Mouse (Mus musculus) hindlimb bud, embryonic 11.5 days (tissue): ENCODE measurements at regions not wholly inside any gene's neighbourhood (a gene's known extent, or its start where the extent isn't known, plus 50 kb on each side); places are given as distances from the start of the nearest gene placed in this dataset.

Experiments used
- DNase-seq: peaks from one replicate; pipeline ENCODE4 v3.0.0-alpha.2; 2012; ENCODE audit warnings: low read depth, low spot score; ENCODE audit errors: extremely low spot score

DNA sequence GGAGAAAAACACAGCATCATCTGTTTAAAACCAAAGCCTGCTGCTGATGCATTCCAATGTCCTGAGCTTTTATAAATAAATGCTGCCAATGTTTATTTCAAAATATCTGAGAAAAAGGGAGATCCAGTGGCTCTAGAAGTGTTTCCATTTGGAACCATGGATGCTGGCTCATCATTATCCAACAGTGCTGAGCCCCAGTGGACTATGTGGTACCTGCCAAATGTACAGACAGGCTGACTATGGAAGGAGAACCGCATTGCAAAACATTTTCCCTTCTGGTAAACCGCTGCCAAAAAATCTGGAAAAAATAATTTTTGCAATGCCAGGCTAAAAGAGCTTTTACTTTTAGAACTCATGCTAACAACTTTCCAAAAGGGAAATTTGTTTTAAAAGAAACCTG lies 696.6 kb upstream of the Tbl1xr1 start:
- no peak for DNase-seq

DNA sequence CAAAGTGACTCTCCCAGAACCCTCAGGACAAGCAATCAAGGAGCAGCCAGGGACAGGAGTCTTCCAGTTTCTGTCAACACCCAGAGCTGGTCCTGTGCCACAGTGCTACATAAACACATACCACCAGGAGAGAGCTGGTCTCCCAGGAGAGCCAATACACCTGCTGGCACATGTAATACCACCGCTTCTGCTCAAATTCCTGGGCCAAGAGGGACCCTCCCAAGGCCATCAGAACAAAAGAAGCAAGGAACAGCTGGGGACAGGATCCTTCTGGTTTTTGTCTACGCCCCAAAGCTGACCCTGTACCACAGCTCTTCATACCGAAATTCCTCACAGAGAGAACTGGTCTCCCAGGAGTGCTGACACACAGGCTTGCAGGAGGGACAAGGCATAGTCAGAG lies 695.4 kb upstream of the Tbl1xr1 start:
- no peak for DNase-seq

DNA sequence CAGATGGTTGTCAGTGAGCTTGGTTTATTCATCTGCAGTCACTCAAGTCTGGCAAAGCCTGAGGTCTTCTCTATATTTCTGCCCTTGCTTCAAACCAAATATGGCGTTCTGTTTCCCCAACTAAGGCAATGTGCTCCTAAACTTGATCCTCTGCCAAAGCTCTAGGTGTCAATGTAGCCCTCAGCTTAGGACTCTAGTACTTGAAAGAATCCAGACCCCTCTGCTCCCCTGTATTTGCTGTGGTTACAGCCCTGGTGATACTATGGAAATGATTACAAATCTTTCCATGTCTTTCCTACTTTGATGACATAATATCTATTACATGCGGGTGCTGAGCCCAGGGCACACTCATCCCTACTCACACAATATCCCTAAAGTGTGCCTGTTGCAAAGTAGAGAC lies 672.9 kb upstream of the Tbl1xr1 start:
- DNase-seq, result no peak

GRCm38 (mm10) chr3:21404058-21404457 lies 672.4 kb upstream of the Tbl1xr1 start:
- no peak for DNase-seq

DNA sequence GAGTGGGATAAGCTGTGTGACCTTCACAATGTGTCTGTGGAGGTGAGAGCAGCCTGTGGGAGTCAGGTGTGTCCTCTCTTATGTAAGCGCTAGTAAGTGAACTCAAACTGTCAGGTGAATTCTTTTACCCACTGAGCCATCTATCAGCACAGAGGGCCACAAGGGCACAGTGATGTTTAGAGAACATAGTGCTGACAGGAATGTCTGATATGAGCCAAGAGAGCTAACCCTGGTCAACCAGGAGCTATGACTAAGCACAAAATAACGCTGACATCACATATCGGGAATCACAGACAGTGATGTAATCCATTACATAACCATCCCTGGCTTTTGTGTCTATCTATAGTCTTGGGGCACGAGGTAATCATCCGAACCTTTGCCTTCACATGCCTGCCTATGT lies 669.4 kb upstream of the Tbl1xr1 start:
- DNase-seq, result no peak

- DNase-seq, result no peak
Measured at GRCm38 (mm10) chr3:21412010-21412409, 664.4 kb upstream of the Tbl1xr1 start.

DNA sequence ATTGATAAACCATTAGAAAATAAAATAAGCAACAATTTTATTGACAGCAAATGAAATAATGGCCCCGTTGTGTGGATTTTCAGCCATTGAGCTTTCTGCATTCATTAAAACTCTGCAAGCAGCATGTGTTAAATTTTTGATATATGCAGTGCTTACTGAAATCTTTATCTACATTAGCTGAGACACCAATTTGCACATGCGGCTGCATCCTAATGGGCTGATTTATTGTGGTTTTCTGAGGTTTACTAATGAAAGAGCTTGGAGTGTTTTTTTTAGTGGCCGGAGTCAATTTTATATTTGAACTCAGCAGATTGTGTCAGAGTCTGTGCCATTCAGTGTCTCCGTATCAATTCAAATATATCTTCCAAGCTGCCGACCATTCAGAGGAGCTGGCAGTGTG lies 653.3 kb upstream of the Tbl1xr1 start:
- DNase-seq, result no peak

DNA sequence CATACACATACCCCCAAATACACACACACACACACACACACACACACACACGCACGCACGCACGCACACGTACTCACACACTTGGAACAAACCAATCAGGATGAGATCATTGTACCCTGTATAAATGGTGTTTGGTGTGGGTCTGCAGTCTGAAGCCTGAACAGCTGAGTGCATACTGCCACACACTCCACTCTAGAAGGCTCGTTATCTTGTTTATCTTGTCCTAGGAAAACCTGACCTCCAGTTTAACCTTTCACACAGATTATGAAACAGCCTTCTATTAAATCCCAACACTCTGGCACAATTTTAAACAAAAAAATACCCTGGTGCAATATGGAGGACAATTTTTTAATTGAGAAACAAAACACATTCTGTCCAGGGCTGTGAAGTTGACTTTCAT lies 649.9 kb upstream of the Tbl1xr1 start:
- no peak for DNase-seq

DNA sequence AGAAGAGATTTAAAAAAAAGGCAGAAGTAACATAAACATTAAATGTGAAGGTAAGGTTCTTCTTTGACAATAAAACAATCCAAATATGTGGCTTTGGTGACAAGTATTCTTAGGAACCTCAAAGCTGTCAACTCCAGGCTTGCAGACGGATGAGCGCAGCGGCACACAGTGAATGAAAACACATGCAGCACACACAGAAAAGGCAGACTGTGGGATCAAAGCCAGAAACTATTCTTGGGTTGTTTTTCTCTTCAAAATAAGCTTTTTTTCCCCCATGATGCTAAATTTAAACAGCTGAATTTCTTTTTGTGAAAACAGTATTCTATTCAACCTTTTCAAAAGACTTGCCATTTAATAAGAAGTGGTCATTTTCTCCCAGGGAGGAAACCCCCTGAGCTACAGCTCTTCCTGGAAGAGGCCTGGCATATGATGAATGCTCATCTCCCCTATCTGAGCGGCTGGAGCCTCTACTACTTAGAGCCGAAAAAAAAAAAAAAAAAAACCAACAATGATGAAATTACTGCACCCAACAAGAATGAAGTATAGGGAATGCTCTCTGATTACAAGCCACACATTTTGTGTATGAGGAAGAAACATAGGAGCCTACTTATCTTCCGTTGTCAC lies 648.9 kb upstream of the Tbl1xr1 start:
- no peak for DNase-seq

DNA sequence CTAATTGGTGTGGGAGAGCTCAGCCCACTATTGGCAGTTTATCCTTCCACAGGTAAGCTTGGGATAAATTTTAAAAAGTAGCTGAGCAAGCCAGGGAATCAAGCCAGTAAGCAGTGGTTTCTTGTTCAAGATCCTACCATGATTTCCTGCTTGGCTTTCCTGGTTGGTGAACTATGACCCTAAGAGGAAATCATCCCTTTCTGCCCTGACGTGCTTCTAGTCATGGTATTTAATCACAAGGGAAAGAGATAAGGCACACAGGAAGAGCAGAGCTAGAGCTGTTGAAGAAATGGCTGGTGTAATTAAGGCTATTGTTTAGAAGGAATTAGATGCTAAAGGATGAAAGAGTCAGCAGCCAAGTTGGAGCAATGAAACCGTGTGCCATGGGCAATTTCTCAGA lies 648.3 kb upstream of the Tbl1xr1 start:
- DNase-seq, result no peak

- no peak for DNase-seq
Measured at GRCm38 (mm10) chr3:21464245-21464644, 612.2 kb upstream of the Tbl1xr1 start.

GRCm38 (mm10) chr3:21466113-21466645 lies 610.3 kb upstream of the Tbl1xr1 start:
- no peak for DNase-seq

DNA sequence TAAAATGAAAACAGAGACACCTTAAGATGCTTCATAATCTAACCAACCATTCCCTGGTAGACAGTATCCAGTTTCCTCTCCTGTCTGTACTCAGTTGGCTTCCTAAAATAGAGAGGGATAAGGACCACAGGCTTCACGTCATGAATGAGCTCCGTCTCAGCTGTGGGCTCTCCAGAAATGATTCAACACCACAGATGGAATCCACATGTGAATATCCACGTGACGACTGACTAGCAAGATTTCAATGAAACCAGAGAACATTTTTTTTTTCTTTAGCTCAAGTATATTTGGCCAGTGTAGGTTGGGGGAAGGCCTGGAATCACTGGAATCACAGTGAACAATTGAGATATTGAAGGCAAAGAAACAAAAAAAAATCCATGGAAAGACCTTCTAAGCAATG lies 599.1 kb upstream of the Tbl1xr1 start:
- DNase-seq, result no peak

GRCm38 (mm10) chr3:21479021-21479795 lies 597.2 kb upstream of the Tbl1xr1 start:
- DNase-seq, result no peak

GRCm38 (mm10) chr3:21479846-21480245 lies 596.6 kb upstream of the Tbl1xr1 start:
- no peak for DNase-seq

GRCm38 (mm10) chr3:21484052-21484451 lies 592.4 kb upstream of the Tbl1xr1 start:
- no peak for DNase-seq

DNA sequence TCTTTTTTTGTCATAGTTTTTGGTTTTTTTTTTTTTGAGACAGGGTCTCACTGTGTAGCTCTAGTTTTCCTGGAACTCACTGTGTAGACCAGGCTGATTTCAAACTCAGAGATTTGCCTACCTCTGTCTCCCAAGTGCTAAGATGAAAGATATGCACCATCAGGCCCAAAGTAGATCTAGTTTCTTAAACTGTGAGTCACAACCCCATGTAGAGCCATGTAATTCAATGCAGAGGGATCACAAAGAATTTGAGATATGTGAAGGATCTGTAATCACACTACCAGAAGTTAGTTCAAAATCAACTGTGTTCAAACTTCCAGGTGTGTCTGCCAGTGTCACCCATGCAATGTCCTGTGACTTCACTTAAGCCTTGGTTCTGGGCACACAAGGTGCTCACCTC lies 591.0 kb upstream of the Tbl1xr1 start:
- no peak for DNase-seq

GRCm38 (mm10) chr3:21489547-21489946 lies 586.9 kb upstream of the Tbl1xr1 start:
- DNase-seq, result no peak

DNA sequence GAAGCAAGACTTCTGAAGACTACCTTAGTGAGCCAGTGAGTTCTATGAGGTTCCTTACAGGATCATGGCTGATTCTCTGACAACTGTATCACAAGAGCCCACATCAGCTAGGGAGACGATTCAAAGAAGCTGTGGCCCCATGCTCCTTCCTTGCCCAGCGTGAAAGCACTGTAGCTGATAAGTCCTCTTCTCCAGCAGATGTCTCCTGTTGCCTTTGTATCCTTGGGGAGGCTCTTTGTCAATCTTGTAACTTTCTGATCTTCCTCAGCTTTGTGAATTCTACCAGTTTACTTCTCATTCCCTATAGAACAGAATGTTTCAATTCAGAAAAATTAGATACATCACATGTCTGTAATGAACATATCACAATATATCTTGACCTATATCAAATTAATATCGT lies 584.0 kb upstream of the Tbl1xr1 start:
- DNase-seq, result no peak

- no peak for DNase-seq
Measured at GRCm38 (mm10) chr3:21493384-21493783, 583.1 kb upstream of the Tbl1xr1 start.

GRCm38 (mm10) chr3:21494904-21495303 lies 581.5 kb upstream of the Tbl1xr1 start:
- DNase-seq, result no peak

DNA sequence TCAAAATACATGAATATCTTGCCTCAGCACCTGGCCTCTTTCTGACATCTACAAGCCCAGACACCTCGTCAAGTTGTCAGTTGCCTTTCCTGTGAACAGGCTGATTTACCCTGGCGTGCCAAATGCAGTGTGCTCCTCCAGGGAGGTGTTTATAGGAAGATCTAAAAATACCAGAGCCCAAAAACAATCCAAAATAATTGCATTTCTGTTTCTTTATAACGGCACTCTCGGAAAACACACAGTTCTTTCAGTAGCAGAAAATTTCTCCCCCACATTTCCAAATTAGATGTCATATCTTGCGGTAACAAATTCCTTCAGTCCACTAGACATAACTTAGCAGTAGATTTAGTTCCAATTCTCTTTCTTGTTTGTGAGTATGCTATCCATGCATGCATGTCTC lies 580.8 kb upstream of the Tbl1xr1 start:
- no peak for DNase-seq

DNA sequence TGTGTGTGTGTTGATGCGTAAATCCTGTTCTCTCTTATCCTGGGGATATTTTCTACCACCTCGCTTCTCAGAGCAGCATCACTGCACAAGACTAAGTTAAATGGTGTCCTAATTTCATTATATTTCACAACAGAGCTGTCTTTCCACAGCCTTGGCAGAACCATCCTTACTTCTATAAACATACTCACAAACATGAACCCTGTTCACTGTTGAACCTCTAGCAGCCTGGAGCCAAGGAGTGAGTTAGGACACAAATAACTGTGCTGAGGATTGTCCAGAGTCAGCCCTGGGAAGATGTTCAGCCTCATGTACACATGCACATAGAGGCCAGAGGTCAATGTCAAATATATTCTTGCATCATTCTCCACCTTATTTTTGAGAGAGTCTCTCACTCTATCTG lies 580.3 kb upstream of the Tbl1xr1 start:
- no peak for DNase-seq
